Mouse (Mus musculus) spleen, adult 18-20 months (tissue): ENCODE data around the gene Adora2a.
"Not testable (repeated sequence)": the region's sequence is repeated elsewhere in the genome, so short reads cannot be mapped to it uniquely, and the experiment has no call there.

Experiments used
- DNase-seq, 2 experiments: peaks; one replicate each; pipeline ENCODE4 v3.0.0; 2022; ENCODE audit warnings: mixed read lengths in 2 of 2

Adora2a gene

DNA sequence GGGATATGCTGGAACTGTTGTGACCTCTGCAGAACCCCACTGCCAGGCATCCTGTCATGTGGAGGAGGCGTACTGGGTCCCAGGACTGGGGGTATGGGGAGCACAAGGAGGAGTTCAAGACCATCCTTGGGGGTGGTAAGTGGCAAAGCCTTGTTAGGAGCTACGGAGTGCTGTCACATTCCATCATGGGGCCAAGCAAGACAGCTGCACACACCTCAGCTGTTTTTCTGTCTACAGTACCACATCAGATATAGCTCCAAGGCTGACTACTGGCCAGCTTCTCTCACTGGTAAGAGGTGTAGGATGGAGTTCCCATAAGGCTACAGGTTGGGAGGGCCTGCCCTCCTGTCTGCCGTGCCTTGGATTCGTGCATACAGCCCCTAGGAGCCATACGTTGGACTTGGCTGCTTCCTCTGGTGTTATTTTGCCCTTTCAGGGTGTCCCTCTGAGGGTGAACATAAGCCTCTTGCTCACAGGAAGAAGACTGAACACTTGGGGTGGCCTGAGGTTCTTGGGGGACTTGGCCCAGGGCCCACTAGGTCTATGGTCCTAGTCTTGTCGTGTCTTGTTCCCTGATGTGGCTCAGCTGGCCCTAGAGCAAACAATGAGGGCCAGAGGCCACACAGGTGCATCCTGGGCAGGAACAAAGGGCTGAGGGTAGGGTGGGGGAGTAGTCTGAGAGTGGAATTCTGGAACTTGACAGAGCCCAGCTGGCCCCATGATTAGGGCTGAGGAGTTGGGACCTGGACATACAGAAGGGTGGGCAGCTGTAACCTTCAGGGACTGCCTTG, 2.3 kb upstream of the Adora2a start:
- DNase-seq, result no peak

DNA sequence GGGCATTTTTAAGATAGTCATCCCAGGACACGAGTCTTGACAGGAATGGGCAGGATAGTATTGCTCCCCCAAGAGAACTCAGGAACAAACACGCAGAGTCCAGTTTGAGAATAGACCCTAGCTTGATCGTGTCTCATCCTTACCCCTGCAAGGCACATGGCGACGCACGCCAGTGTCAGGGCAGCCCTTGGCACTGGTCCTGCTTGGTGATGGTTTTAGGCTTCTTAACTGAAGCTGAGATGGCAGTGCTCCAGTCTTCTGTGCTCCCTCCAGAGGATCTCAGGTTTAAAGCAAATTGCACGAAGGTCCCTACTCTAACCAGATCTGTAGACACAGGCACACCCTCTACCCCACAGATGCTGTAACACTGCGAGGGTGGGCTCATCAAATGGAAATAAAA, 921 bp upstream of the Adora2a start:
- DNase-seq, result no peak

DNA sequence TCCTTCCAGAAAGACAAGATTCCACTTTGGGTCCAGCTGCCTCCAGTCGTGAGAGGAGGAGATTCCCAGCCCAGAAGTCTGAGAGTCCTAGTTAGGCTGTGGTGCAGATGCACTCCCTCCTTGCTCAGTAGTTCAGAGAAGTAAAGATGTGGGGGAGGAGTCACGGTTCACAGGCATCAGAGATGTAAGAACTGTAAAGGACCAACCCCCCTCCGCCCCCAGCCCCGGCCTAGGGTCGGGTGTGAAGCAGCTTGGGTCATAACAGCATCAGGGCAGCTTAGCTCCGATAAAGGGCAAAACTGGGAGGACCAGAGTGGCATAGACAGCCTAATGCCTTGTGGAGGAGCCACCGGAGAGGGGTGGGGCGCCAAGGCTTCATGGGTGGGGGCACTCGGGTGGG, 205 bp upstream of the Adora2a start:
- peak in 1 of 2 experiments; percentile 42 for DNase-seq

DNA sequence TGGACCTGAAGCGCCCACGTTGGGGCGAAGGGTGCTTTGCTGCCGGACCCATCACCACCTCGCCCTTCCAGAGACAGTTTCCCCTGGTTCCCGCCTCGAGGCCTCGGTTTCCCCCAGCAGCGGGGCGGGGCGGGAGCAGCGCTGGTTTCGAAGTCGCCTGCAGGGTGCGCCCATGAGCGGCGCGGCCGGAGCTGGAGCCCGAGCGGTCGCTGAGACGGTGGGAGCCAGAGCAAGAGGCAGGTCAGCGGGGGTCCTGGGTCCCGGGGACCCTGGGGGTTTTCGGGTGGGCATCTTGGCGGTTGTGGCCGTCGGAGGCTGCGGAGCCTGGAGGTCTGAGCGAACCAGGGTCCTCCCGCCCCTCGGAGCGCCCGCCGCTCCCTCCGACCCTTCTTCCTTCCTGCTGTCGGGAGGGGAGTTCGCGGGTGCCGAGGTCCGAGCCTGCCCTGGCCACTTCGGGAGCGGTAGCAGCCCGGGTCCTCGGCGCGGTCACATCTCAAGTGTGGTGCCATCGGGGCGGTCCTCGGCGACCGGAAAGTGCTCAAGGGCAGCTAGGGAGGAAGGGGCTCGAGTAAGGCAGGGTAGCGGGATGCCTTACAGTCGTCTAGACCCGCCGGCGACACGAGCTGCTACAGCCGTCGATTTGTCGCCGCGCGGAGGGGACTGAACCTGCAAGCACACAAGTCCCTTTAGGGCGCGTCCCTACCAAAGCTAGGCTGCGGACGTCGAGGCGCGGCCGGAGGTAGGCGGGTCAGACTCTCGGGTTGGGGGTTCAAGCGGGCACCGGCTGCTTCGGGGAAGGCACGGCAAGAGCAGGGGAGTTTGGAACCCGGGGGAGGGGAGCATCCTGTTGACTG, 458 bp downstream of the Adora2a start:
- DNase-seq, result peak; percentile 67 to 88

DNA sequence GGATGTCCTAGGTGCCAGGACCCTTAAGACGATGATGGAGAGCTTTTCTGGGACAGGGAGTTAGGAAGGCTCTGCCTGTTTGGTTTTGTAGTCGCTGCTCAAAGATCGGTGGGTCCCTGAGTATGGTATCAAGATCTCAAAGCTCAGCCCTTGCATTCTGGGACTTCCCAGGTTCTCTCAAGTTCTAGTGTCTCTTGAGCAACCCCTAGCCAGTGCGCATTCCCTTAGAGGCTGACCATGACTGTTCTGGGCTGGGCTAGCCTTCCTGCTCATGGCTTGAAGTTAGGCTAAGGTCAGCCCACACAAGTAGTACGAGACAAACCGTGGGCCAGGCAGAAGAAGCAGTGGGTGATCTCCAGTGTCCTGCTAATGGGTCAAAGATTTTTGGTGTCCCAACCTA, 1.5 kb downstream of the Adora2a start:
- DNase-seq, result no peak

DNA sequence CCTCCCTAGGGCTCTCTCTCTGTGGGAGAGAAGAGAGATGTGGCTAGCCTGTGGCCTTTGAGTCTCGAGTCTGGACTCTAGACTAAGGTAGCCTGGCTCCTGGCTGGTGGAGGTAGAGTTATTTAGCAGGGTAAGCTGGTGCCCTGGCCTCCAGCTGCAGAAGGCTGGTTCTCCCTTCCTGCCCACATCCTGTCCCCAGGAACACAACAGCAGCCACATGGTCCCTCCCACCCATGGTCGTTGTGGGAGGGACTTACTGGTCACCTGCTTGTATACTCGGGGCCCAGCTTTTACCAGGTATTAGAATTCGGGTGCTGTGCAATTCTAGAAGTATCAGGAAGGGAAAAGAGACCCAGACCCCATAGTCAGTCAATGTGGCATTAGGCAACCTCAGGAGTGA, 3.6 kb downstream of the Adora2a start:
- peak; percentile 45 to 48 for DNase-seq

DNA sequence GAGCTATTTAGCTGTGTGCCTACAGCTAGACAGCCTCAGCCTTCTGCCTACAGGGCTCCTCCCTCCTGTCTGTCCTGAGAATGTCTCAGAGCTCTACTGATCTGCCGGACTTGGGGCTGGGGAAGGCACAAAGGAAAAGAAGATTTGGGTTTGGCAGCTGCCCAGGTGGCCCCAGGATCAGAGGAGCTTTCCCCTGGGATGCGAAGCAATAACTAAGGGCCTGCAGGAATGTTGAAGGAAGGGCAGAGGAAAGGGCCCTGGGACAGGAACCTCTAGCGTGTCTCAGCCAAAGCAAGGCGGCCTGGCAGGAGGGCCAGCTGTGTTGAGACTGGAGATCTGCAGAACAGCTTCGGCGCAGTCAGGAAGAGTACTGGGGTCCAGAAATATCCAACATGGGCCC, 6.3 kb downstream of the Adora2a start:
- no peak for DNase-seq

DNA sequence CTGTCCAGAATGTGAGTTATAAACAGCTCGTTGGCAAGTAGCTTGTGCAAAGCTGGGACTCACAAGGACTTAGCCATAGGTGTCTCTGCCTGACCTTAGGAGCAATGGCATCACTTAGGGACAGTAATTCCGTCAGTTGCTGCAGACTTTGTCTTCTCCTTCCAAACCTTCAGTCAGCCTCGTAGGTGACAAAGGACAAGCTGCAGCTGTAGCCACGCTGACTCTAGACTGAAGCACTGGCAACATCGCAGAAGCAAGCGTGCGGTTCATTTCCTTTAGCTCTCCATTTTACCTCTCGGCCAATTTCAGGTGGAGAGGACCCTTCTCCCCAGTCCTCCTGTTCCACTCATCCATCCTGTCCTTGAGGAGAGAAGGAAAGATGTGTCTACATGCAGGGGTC, 7.3 kb downstream of the Adora2a start:
- DNase-seq, result no peak

DNA sequence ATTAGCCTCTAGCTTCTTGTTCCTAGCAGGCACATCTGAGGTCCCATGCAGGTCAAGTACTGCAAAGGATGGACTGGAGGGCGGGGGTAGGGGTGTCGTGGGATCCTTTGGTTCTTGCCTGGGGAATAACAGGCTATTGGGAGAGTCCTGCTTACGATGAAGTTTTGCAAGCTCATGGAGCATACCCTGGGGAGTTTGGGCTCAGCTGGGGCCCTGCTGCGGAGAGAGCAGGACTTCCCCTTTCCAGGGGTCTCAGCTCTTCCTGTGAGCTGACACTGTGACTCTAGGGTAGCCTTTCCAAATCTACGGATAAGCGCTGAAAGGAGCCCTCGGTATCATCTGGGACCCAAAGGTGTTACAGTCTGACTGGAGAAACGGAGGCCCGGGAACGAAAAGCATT, 7.7 kb downstream of the Adora2a start:
- no peak for DNase-seq

DNA sequence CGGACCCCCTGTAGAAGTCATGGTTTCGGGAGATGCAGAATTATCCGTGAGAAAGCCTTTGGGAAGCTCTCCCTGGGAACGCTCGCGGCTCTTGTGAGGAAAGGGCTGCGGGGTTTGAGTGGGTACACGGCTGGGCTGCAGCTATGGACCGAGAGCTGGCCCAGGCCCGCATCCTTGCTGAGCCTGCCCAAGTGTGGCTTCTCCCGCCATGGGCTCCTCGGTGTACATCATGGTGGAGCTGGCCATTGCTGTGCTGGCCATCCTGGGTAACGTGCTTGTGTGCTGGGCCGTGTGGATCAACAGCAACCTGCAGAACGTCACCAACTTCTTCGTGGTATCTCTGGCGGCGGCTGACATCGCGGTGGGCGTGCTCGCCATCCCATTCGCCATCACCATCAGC, 9.1 kb downstream of the Adora2a start:
- no peak for DNase-seq

DNA sequence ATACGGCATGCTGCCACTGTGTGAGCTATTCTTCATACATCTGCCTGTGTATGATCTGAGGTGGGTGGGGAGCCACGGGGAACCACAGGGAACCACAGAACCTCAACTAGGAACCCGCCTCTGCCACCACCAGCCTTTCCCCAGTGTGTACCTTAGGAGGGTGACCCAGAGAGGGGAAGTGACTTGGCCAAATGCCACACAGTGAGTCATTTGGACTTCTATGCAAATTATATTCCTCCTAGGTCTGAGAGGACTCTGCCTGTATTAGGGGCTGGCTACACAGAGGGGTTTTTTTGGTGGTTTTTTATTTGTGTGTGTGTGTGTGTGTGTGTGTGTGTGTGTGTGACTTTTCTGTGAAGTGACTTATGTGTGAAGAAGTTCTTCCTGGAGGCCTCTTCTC, 9.9 kb downstream of the Adora2a start:
- DNase-seq, result peak; percentile 60 to 65

DNA sequence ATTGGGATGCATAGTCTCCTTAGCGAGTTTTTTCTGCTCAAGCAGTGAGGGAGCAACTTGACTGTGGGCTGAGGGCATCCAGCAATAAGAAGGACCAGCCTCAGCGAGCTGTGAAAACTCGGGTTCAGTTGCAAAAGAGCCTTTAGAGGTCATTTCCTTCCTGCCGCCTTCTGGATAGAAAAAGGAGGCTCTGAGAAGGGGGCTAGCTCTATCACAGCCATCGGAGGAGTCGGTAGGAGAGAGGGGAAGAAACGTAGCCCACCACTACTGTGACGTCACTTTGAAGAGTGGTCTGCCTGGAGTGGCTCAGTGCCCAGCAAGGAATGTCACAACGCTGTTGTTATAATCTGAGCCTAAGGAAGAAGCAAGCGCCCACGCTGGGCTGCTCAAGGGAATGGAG, 10.4 kb downstream of the Adora2a start:
- DNase-seq, result no peak

DNA sequence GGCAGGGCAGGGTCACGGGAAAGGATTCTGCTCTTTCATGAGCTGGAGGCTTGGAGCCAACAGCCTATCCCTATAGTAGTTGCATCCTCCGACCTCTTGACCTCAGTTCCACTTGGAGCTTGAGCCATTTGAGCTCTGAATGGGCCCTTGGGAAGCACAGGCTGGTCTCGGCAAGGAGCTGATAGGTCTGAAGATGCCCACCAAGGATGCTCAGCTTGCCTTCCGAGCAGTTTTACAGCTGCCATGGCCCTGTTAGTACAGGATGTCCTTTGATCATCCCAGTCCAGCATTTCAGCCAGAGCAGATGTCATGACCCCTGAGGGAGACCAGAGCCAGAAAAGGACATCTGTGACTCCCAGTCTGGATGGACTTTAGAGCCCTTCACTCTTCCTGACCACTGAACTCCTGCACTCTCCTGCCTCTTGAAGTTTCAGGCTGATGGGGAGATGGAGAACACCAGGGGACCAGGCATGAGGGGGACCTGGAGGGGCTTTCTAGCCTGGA, 11.6 kb downstream of the Adora2a start:
- DNase-seq, result no peak

DNA sequence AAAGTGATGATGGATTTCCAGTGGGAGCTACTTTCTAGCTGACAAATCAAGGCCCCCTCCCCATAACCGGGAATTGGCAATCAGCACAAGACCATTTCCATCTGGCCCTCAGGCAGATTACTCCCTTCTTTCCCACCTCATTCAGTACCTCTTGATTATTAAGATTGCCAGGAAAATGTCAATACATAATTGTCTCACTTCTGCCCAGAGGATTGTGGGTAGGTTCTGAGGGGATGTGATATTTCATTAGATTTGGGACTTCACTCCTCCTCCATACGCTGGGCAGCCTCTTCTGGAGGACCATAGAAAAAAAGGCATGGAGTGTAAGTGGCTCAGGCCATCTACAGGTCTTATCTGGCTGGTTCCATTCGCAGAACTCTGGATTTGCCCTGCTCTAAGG, 15.6 kb downstream of the Adora2a start:
- no peak for DNase-seq

DNA sequence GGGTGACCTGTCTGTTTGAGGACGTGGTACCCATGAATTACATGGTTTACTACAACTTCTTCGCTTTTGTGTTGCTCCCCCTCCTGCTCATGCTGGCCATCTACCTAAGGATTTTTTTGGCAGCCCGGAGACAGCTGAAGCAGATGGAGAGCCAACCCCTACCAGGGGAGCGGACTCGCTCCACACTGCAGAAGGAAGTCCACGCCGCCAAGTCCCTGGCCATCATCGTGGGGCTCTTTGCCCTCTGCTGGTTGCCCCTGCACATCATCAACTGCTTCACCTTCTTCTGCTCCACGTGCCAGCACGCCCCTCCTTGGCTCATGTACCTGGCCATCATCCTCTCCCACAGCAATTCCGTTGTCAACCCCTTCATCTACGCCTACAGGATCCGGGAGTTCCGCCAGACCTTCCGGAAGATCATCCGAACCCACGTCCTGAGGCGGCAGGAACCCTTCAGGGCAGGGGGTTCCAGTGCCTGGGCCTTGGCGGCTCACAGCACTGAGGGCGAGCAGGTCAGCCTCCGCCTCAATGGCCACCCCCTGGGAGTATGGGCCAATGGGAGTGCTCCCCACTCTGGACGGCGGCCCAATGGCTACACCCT, 16.6 kb downstream of the Adora2a start:
- no peak for DNase-seq

DNA sequence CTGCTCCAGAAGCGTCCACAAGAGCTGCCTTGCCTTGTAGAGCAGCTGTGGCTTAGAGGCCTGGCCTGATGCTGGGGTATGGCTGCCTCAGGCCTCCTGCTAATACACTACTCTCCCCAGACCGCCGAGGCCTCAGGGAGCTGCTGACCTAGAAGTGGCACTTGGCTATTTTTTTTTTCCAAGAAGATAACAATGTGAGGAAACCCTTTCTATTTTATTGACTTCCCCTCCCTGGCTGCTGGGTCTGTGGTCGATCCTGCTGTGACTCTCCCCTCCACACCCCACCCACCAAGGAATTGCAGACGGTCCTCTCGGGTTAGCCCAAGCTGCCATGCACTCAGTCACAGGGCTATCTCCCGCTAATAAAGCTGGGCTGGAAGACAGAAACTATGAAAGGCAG, 17.5 kb downstream of the Adora2a start:
- no peak for DNase-seq

DNA sequence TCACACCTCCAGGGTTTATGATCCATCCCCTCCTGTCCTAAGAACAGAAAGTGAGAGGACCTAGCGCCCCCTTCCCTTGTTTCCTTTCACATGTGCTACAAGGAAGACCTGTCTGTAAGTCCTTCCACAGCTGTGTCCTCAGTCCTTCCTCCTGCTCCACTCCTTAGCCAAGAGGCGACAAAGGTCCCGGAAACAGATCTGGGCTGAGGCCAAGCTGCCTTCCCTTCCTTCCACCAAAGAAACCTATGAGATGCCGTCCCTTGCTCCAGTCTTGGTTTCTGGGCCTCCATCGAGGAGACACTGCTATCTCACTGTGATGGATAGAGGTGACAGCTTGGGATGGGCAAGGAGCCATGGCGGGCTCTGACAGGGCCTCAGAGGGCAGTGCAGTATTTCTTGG, 18.4 kb downstream of the Adora2a start:
- no peak for DNase-seq

DNA sequence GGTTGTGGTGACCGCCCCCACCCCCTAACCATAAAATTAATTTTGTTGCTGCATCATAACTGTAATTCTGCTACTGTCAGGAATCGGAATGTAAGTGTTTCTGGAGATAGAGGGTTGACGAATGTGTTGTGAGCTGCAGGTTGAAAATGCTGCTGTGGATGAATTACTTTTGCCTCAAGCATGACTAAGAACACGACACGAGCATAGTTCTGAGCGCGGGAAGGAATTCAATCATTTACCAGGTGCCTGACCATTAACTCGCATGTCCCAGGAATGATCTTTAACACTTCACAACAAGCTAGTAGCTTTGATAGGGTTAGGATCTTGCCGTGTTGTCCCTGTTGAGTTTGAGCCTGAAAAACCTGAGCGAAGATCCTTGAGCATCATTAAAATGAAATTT, 20.6 kb downstream of the Adora2a start:
- DNase-seq, result no peak

DNA sequence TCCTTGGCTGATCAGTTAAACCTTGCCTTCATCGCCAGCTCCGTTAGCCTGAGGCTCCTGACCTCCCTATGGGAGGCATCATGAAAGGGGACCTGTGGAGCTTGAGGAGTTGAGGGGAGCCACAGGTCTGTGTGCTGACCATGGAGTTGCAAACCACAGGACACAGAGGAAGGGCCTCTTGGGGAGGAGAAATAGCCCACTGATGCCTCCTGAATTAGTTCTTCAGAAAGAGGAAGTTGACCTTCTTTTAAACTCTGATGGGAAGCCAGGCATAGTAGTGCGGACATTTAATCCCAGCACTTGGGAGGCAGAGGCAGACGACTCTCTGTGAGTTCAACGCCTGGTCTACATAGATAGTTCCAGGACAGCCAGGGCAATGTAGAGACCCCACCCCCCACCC, 22.2 kb downstream of the Adora2a start:
- no peak for DNase-seq

DNA sequence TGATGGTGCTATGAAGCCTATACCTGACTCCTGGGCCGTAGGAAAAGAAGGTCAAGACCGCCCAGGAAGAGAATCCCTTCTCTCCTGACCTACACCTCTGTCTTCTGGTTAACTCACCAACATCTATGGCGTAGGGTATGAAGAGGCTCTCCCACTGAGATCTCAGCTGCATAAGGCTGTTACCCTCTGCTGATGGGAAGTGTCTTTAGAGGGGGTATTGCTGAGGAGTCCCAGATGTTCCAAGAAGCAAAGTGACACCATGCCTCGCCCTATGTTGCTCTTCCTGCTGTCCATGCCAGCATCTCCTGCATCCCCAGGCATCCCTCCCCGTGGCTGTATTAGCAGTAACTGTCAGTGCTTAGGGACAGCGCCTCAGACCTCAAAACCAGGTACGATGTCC, 22.7 kb downstream of the Adora2a start:
- no peak for DNase-seq

DNA sequence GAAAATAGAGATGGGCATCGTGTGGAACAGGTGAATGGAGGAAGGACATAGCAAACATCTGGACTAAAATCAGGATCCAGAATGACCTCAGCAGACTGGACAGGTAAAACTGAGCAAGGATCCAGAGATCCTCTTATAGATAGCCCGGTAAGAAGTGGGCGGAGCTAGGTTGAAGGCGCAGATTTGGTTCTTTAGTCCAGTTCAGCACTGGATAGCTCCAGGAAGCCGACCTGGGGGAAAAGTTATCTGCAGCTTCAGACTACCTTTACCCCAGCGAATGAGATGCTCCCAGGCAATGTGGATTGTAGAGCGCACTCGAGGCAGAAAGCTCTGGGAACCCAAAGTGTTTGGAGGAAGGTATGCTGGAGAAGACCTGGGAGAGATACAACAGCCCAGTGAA, 25.3 kb downstream of the Adora2a start:
- no peak for DNase-seq

DNA sequence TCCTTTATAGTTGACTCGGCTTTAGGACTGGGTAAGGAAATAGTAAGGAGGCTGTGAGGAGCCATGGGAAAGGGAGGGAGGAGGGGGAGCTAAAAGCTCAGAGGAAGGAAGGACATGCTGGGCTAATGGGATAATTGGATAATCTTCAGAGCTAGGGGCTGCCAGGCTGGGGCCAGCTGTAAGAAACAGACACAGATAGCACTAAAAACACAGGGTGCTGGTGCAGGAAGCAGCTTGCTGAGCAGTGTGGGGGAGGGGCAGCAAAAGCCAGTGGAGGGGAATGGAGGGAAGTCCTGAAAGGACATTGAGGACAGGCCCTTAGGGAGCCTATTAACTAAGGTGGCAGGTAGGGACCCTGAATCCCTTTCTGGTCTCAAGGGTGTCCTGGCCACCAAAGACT, 27.9 kb downstream of the Adora2a start:
- not testable (repeated sequence) for DNase-seq

DNA sequence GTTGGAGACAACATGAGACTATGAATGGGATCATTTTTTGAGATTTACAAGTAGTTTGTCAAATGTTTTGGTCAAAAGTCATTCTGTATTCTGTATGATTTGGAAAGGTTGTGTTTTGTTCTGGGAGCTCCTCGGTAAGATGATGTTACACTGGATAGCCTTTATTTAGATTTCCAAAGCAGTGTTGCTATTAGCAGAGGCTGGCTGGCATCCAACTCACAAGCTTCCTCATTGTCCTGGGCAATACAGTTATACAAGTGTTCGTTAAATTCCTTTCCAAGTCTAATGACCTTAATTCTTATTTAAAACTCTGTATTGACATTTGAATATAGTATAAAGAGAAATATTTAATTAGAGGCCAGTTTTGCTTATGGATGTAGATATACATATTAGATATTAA, 28.6 kb downstream of the Adora2a start:
- no peak for DNase-seq

DNA sequence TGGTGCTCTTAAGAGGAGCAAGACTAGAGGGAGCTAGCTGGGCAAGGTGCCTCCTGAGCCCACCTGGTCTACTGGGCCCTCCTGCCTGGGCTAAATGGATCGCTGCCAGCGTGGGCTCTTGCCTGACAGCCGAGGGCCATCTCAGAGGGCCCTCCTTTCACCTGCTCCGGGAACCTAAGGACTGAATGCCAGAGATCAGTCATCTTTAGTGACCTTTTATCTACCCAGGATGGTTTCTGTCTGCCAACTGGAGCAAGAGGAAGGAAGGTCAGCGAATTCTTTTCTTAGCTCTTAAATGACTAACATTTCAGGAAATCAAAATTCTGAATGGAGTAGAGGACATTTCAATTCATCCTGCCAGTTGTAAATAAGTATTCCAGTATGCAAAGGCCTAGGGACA, 33.9 kb downstream of the Adora2a start:
- no peak for DNase-seq
